Mouse (Mus musculus): ENCODE results near the gene Col16a1.

Gene Col16a1

DNA sequence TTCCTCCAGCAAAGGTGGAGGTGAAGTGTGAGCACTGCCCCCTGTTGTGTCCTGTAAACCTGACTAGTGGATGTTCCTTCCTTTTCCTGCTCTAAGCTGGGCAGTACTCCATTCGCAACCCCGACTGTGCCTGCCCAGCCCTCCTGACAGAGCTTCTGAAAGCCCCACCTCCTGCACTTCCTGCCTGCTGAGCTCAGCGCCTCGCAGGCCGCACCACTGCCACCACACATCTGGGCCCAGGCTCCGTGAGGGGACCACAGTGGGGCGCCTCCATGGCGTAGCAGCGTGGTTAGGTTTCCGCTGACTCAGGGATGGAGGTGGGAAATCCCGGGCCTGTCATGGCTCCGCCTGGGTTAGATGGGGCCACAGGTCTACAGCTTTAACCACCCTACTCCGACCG is 2.0 kb upstream of the Col16a1 start:
- peak; percentile 36 for DNase-seq (ENCODE audit: low read depth, low spot score)

- no peak for DNase-seq (ENCODE audit: low read depth, low spot score)
These were observed 501 bp downstream of the Col16a1 start for GRCm38 (mm10) chr4:130048203-130048479.

- peak; percentile 82 for DNase-seq (ENCODE audit: low read depth, low spot score)
These were observed 2.6 kb downstream of the Col16a1 start for GRCm38 (mm10) chr4:130050056-130050824.

GRCm38 (mm10) chr4:130052283-130052682 is 4.6 kb downstream of the Col16a1 start:
- no peak for DNase-seq (ENCODE audit: low read depth, low spot score)

DNA sequence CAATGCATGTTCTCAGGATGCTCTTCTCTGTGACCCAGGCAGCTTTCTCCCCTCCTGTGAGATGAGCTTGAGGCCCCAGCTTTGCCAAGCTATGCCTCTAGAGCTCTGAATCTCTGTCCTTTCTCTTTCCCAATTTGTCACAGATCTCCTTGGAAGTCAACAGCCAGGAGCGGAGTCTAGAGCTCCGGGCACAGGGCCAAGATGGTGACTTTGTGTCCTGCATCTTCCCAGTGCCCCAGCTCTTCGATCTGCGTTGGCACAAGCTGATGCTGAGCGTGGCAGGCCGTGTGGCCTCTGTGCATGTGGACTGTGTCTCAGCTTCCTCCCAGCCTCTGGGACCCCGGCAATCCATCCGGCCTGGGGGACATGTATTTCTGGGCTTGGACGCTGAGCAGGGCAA is 5.5 kb downstream of the Col16a1 start:
- no peak for DNase-seq (ENCODE audit: low read depth, low spot score)

- no peak for DNase-seq (ENCODE audit: low read depth, low spot score)
These were observed 7.1 kb downstream of the Col16a1 start for GRCm38 (mm10) chr4:130054727-130055126.

DNA sequence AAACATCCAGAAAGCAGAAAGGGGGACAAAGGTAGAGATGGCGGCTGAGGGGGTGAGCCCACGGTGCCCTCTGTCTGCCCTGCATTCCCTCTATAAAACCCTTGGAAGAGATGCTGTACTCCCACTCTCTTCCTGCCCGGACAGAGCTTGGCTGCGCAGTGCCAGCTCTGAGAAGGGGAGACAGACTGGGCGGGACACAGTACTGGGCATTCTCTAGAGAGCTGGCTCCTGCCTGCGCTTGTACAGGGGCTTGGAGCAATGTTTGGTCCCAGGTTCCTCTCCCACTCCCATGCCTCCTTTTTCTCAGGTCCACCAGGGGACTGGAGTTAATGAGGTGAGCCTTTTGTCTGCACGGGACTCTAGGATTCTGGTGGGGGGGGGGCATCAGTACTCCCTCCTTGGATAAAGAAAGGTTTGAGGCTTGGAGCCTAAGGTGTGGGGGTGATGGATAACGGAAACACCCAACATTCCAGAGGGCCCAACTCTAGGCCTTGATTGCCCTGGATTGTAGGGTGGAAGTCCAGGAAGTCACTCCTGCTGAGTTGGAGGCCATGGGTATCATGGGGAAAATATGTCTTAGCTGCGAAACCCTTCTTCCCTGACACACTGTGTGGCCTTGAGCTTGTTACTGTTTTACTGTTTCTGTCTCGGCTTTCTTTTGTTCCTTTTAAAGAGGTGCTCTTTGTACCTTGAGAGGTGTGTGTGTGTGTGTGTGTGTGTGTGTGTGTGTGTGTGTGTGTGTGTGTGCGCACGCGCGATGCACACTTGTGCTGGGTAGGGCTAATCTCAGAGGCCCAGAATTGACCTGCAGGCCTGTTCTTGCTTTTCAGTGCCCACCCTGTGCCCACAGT is 7.7 kb downstream of the Col16a1 start:
- DNase-seq (ENCODE audit: low read depth, low spot score): no peak

GRCm38 (mm10) chr4:130056011-130056322 is 8.3 kb downstream of the Col16a1 start:
- DNase-seq (ENCODE audit: low read depth, low spot score): no peak

GRCm38 (mm10) chr4:130056471-130056870 is 8.8 kb downstream of the Col16a1 start:
- DNase-seq (ENCODE audit: low read depth, low spot score): no peak

DNA sequence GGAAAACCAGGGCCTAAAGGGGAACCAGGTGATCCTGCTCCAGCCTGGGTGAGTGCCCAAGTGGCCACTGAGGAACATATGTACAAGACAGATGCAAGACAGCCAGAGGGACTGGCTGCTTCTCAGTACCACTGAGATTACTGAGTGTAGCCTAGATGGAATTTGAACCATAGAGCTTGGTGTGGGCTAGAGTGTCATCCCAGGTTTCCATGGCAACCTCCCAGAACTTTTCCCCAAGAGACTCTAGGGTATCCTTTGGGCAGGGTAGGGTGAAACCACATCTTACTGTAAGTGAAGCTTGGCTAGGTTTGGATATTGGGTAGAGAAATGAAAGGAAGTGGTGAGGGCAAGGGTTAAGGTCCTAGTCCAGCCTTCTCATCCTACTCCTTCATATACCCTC is 13.3 kb downstream of the Col16a1 start:
- DNase-seq (ENCODE audit: low read depth, low spot score): no peak

DNA sequence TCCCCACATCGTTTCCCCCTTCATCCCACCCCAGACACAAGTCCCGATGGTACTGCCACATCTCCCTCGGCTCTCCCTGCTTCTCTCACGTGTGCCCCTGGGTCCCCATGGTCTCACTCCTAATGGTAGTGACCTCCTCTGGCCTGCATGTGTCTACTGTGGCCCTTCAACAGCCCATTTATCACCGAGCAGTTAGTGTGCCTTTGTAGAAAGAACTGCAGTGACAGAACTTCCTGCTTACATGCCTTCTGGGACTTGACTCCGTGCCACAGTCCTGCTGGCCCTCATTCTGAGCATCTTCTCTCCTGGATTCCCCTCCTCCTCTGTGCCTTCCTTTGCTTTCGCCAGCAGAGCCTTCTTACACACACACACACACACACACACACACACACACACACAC is 15.6 kb downstream of the Col16a1 start:
- DNase-seq (ENCODE audit: low read depth, low spot score): no peak

GRCm38 (mm10) chr4:130066816-130067215 is 19.2 kb downstream of the Col16a1 start:
- no peak for DNase-seq (ENCODE audit: low read depth, low spot score)

DNA sequence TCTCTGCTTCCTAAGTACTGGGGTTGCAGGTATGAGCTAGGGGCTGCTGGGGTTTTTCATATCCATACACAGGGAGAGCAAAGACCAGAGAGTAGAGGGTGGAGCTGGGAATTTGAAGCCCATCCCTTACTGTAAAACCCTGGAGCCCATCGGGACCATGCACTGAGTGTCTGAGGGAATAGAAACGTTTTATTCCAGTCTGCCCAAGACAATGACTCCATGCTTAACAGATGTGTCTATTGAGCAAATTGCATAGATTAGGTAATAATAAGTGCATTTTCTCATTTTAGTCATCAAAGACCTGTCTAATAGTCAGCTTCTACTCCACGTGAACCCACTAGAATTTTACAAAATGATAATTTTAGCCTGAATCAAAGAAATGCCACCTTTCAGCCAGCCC is 22.9 kb downstream of the Col16a1 start:
- no peak for DNase-seq (ENCODE audit: low read depth, low spot score)

- no peak for DNase-seq (ENCODE audit: low read depth, low spot score)
These were observed 24.1 kb downstream of the Col16a1 start for GRCm38 (mm10) chr4:130071758-130072157.

GRCm38 (mm10) chr4:130073367-130073766 is 25.7 kb downstream of the Col16a1 start:
- no peak for DNase-seq (ENCODE audit: low read depth, low spot score)

- peak; percentile 32 for DNase-seq (ENCODE audit: low read depth, low spot score)
These were observed 27.3 kb downstream of the Col16a1 start for GRCm38 (mm10) chr4:130074761-130075515.

GRCm38 (mm10) chr4:130076856-130077255 is 29.2 kb downstream of the Col16a1 start:
- DNase-seq (ENCODE audit: low read depth, low spot score): no peak

- DNase-seq (ENCODE audit: low read depth, low spot score): no peak
These were observed 31.3 kb downstream of the Col16a1 start for GRCm38 (mm10) chr4:130078816-130079485.

- no peak for DNase-seq (ENCODE audit: low read depth, low spot score)
These were observed 31.9 kb downstream of the Col16a1 start for GRCm38 (mm10) chr4:130079521-130079920.

DNA sequence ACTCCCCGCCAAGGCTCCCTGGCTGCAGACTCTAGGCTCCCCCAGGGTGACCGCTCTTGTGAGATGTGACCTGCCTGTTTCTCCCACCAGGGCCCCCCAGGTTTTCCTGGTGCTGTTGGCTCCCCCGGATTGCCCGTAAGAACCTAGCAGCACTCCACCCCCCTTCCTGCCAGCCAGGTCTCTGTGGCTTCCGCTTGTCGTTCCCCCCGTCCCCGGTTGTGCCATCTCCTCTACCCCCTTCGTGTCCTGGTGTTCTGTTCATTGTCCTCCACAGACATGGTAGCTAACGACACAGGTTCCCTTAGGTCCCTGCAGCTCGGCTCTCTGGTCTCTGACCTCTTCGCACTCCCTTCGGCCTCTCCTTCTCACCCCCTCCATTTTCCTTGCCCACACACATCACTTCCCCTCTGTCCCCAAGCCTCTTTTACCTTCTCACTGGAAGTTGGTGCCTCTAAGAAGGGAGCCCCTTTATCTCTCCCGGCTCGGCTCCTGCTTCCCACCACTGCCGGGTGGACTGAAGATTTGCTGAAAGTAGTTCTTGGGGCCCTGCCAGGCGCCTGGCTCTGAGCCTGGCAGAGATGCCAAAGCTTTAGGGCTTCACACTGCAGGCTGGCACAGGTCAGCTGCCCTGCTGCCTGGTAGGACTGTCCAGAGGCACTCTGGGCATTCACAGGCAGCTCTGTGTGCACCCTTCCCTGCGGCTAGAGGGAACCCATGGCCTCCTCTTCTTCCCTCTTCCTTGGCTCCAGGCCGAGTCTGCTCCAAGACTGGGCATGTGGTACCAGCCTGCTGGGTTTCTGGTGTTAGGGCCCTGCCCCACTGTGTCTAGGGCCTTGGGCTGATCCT is 33.9 kb downstream of the Col16a1 start:
- DNase-seq (ENCODE audit: low read depth, low spot score): peak; percentile 50

DNA sequence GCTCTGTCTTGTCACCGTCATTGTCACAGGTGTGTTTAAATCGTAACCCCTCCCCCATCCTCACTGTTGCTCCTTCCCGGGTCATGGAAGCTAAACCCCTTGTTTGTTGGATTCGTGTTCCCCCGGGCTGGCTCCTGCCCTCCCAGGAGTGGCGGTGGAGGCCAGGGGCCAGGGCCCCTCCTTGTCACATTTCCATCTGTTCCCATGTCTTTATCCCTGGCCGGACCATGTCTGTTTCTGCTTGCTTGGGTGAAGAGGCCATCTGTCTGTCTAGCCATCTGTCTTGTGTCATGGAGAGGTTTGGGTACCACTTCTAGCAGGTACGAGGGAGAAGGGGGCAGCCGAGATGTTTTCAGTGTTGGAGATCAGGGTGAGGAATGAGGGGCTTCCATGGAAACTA is 34.6 kb downstream of the Col16a1 start:
- no peak for DNase-seq (ENCODE audit: low read depth, low spot score)
